Mouse (Mus musculus): ENCODE measurements around the gene Gipc3.

Gipc3 gene

DNA sequence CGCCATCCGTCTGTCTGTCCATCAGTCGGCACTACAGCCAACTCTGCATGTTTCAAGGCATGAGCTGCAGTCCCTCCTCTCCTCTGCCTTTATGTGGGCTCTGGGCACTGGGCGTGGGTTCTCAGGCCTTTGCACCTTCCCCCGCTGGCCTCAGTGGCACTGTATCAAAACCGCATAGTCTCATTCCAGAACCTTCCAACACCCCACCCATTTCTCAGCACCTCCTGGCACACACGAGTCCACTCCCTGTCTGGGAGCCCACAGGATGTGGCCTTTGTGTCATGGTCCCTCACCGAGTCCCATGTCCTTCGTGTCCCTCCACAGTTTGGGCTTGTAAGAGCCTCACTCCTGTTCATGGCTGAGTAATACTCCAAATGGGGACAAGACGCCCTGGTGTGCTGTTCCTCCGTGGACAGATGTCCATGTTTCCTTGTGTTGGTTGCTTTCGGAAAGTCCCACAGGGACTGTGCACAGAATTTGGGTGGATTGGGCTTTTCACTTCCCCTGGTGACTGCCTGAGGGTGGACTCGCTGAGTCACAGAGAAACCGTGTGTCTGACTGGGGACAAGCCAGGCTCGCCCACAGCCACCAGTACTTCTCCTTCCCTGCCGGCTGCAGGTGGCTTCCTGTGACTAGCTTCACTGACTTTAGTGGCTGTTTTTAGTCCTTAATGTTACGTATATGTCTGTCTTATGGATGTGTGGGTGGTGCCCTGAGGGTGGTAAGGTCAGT is 44.5 kb downstream of the Gipc3 start:
- DNase-seq, result peak; percentile 97

GRCm38 (mm10) chr10:81297845-81298244 is 45.2 kb downstream of the Gipc3 start:
- peak; percentile 99 for DNase-seq

DNA sequence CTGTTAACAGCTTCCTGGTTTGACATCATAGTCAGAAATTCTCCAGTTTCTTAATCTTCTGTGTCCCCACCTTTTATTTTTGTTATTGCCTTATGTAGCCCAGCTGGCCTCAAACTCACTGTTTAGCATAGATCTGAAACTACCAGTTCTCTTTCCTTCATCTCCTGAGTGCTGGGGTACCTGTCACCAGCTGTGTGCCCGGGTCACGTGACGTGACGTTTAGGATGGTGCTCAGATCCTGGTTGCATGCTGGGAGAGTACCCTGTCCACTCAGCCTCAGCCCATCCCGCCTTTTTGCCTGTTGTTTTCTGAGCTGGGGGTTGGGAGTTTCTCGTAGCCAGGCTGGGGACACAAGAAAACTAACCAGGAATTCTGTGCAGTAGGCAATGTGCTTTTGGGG is 45.8 kb downstream of the Gipc3 start:
- DNase-seq, result peak; percentile 94

- DNase-seq, result no peak
Observed at GRCm38 (mm10) chr10:81295185-81295584, 47.9 kb downstream of the Gipc3 start.

DNA sequence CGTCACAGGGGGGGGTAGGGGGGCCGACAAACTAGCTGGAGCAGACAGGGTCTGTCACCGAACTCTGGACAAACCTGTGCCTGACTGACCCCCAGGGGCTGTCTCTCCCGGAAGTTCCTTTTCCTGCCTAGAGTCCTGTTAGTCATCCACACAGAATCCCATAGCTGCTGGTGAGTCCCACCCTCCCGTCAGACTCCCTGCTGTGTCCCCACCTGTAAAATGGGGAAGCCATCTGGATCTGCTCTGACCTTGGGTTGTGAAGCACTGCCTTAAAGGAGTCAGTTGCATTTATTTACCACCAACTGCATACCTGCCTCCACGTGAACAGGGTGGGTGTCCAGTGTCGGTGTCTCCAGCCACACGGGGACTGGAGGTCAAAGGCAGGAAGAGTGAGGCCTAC is 48.6 kb downstream of the Gipc3 start:
- peak; percentile 93 for DNase-seq

- DNase-seq, result peak; percentile 95
Observed at GRCm38 (mm10) chr10:81293334-81294030, 49.6 kb downstream of the Gipc3 start.

DNA sequence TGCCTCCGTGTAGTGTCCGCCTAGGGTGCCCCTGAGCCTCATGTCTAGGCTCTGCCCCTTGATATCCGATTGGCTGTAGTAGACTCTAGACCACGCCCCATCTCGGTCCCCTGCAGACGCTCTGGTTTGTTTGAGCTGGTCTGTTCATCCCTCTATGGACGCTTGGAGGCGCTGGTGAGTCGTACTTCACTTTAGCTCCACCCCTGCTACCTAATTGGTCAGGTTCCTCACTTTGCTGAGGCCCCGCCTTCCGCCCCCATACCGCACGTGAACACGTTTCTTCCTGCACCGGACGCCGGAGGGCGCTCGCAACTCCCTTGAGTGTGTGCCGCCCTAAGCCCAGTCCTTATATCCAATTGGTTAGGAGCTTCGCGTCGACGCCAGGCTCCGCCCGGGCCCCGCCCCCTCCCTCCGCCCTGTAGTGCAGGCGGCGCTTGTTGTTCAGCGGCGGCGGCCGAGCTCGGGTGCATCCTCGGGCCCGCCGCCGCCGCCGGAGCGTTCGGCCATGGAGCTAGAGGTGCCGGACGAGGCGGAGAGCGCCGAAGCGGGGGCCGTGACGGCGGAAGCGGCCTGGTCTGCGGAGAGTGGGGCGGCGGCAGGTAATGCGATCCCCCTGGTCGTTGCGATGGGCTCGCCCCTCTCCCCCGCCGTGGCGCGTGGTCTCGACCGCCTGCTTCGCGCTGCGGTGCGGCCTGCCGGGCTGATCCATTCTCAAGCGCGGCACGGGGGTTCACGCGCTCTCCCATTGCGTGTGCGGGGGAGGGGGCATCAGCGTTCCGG is 50.3 kb downstream of the Gipc3 start, which contains the start of gene Pip5k1c:
Gene Pip5k1c, plus strand, starts transcription at position 410 of the 780 bp plus-strand sequence.
- peak; percentile 100 for DNase-seq

- no peak for DNase-seq
Observed at GRCm38 (mm10) chr10:81291511-81292104, 51.5 kb downstream of the Gipc3 start, which contains the start of gene Tjp3. TSS of gene Tjp3 (minus strand) at chr10:81291581.

GRCm38 (mm10) chr10:81290698-81291460 is 52.2 kb downstream of the Gipc3 start:
- DNase-seq, result no peak

GRCm38 (mm10) chr10:81289811-81290210 is 53.3 kb downstream of the Gipc3 start:
- DNase-seq, result no peak

DNA sequence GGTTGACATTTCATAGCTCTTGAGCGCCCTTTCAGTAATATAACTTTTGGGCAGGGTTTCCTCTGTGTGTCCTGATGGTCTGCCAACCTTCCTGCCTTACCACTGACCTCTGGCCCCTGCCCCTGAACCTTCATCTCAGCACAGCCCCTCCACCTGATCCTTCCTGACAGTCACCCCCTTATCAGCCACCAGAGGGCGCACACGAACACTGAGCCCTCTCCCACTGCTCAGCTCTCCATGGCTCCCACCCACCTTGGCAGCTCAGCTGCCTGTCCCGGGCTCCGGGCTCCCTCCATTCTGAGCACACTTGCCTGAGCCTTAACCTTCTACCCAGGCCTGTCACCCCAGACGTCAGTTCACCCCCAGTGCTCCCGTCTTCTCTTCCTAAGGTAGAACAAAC is 53.8 kb downstream of the Gipc3 start:
- peak; percentile 97 for DNase-seq

DNA sequence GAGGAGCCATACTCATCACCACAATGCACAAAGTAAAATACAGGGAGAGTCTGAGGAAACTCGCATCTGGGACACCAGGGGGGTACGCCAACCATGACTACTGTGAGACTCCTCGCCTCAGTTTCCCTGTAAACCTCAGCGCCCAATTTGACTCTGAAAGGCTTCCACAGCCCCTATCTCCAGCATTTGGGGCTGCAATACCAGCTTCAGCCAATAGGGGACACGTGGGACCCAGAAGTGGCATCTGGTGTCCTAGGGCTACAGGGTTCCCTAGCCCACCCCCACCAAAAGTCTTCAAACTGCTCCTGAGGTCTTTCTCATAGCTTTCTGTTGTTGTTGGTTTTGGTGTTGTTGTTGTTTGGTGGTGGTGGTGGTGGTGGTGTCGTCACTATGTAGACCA is 54.5 kb downstream of the Gipc3 start:
- DNase-seq, result no peak

GRCm38 (mm10) chr10:81287513-81288157 is 55.4 kb downstream of the Gipc3 start:
- peak; percentile 92 for DNase-seq

GRCm38 (mm10) chr10:81286586-81286985 is 56.5 kb downstream of the Gipc3 start:
- no peak for DNase-seq

- DNase-seq, result peak; percentile 98
Observed at GRCm38 (mm10) chr10:81285694-81286450, 57.2 kb downstream of the Gipc3 start.
